11 mouse cellular contexts compared by ENCODE assay signal in the genomic region with DNA sequence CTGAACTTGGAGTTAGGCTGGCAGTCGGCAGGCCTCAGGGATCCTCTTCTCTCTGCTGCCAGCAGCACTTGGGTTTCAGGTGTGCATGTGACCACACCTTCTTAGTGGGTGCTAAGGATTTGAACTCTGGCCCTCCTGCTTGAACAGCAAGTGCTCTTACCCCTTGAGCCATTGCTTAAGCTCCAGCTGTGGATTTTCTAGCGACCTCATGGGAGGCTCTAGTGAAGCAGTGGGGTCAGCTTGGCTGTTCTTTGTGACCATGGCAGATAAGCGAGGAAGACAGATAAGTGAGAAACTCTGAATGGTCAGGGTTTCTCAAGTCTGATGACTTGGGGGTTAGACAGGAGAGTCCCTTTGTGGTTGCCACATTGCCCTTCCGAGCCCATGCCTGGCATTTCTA. TPM values are rescaled to one million over a fixed set of nuclear protein-coding genes. Genes with fewer than 3 reads are reported as not detected.
A peak's percentile ranks its signal among the peaks of the same experiment; 100 is the strongest.
DNase-seq lines count a peak whose midpoint lies in the region; ATAC-seq and TF ChIP-seq lines count a peak whose summit lies in the region.
"Had no signal": no experiment of that assay in that cellular context is flagged by ENCODE, and none has a peak within 500 bp of the region (broad histone marks: within the 10 kb centered on the region; RNA-seq: fewer than 3 reads in every experiment).

No protein-coding gene starts in this region.

- H3K27ac ChIP-seq in heart, embryonic 12.5 days (ENCODE audit: poor library complexity, severe bottlenecking), result peak overlapping the region; percentile 84
- H3K27ac ChIP-seq in heart, adult 2 months, result no peak overlapping the region; the same call in 1 of the 2 replicates
- H3K27ac ChIP-seq in lung, embryonic 15.5 days, result peak overlapping the region; percentile 76
- peak overlapping the region; percentile 88 for H3K27ac ChIP-seq in embryonic fibroblast, embryonic 13.5 days (ENCODE audit: insufficient read depth, low read length)
- H3K27ac ChIP-seq in stomach, embryonic 15.5 days, result 0 out of 2 replicates have a peak overlapping the region, but pooled peaks have one; percentile 21
- no peak overlapping the region for H3K27ac ChIP-seq in forebrain, postnatal 0 days (ENCODE audit: low read depth, low read length)
- H3K27ac ChIP-seq: forebrain, embryonic 12.5 days; midbrain, embryonic 13.5 days had no signal

- no peaks in the 10 kb centered on the region for H3K9me3 ChIP-seq in heart, embryonic 12.5 days (replicated peaks)
- no peaks in the 10 kb centered on the region for H3K9me3 ChIP-seq in lung, embryonic 15.5 days
- no peaks in the 10 kb centered on the region for H3K9me3 ChIP-seq in stomach, embryonic 15.5 days
- H3K9me3 ChIP-seq in forebrain, postnatal 0 days (ENCODE audit: low read length), result no peaks in the 10 kb centered on the region
- H3K9me3 ChIP-seq: forebrain, embryonic 12.5 days; midbrain, embryonic 13.5 days had no signal

- peaks cover 5% of the 10 kb centered on the region for H3K79me2 ChIP-seq in heart, adult 2 months (replicated peaks; ENCODE audit: control insufficient read depth, insufficient read depth, low read length)

- intact Hi-C loops in heart, adult 2 months (cut with DNase I), result no loop called here

- H3K4me3 ChIP-seq in heart, embryonic 12.5 days, result no peak overlapping the region
- no peak overlapping the region for H3K4me3 ChIP-seq in heart, adult 2 months
- no peak overlapping the region for H3K4me3 ChIP-seq in lung, embryonic 15.5 days
- H3K4me3 ChIP-seq in embryonic fibroblast, embryonic 13.5 days (ENCODE audit: insufficient read depth, low read length), result no peak overlapping the region
- H3K4me3 ChIP-seq in stomach, embryonic 15.5 days (replicated peaks), result no peak overlapping the region
- no peak overlapping the region for H3K4me3 ChIP-seq in forebrain, postnatal 0 days (ENCODE audit: low read depth, low read length)
- H3K4me3 ChIP-seq: forebrain, embryonic 12.5 days; midbrain, embryonic 13.5 days had no signal

- DNase-seq in heart, adult 2 months, result no peak
- no peak for DNase-seq in lung, postnatal 25 days (ENCODE audit: low spot score)
- no peak for DNase-seq in forebrain, postnatal 0 days
- DNase-seq: cerebellum, adult 8-10 months; kidney, adult 18-20 months had no signal

- no peak for TF ChIP-seq CTCF in heart, adult 2 months (IDR thresholded peaks at IDR 0.05)
- TF ChIP-seq CTCF in embryonic fibroblast, embryonic 13.5 days (IDR thresholded peaks at IDR 0.05; ENCODE audit: borderline replicate concordance, insufficient read depth, low read length), result no peak
- TF ChIP-seq CTCF in forebrain, postnatal 0 days (IDR thresholded peaks at IDR 0.05; ENCODE audit: low read depth), result no peak

- no peak overlapping the region for H3K4me2 ChIP-seq in heart, embryonic 12.5 days
- no peak overlapping the region for H3K4me2 ChIP-seq in lung, embryonic 15.5 days
- no peak overlapping the region for H3K4me2 ChIP-seq in stomach, embryonic 15.5 days
- no peak overlapping the region for H3K4me2 ChIP-seq in forebrain, postnatal 0 days (ENCODE audit: low read depth)
- H3K4me2 ChIP-seq: forebrain, embryonic 12.5 days; midbrain, embryonic 13.5 days had no signal

- H3K36me3 ChIP-seq in heart, embryonic 12.5 days, result peaks cover 15% of the 10 kb centered on the region
- H3K36me3 ChIP-seq in heart, adult 2 months (ENCODE audit: control insufficient read depth, insufficient read depth, low read length), result peaks cover 14% of the 10 kb centered on the region
- H3K36me3 ChIP-seq in lung, embryonic 15.5 days, result no peaks in the 10 kb centered on the region
- no peaks in the 10 kb centered on the region for H3K36me3 ChIP-seq in stomach, embryonic 15.5 days
- H3K36me3 ChIP-seq in forebrain, postnatal 0 days (ENCODE audit: insufficient read depth), result no peaks in the 10 kb centered on the region
- H3K36me3 ChIP-seq: forebrain, embryonic 12.5 days had no signal

- no peak for ATAC-seq in heart, embryonic 12.5 days (ENCODE audit: insufficient number of reproducible peaks, low FRiP score)
- ATAC-seq in lung, embryonic 15.5 days (ENCODE audit: borderline replicate concordance, extremely low read depth, low FRiP score, low TSS enrichment), result no peak
- ATAC-seq in stomach, embryonic 15.5 days (ENCODE audit: insufficient read depth, low FRiP score, low read depth), result no peak
- no peak for ATAC-seq in forebrain, postnatal 0 days
- ATAC-seq: midbrain, embryonic 13.5 days had no signal

- H3K4me1 ChIP-seq in heart, embryonic 12.5 days (replicated peaks), result peaks cover 71% of the 10 kb centered on the region
- peaks cover 22% of the 10 kb centered on the region for H3K4me1 ChIP-seq in heart, adult 2 months (ENCODE audit: control insufficient read depth, insufficient read depth, low read length)
- peaks cover 35% of the 10 kb centered on the region for H3K4me1 ChIP-seq in lung, embryonic 15.5 days
- H3K4me1 ChIP-seq in embryonic fibroblast, embryonic 13.5 days (ENCODE audit: control insufficient read depth, insufficient read depth, low read length), result peaks cover 46% of the 10 kb centered on the region
- H3K4me1 ChIP-seq in stomach, embryonic 15.5 days, result peaks cover 14% of the 10 kb centered on the region; the same call in 1 of the 2 replicates
- no peaks in the 10 kb centered on the region for H3K4me1 ChIP-seq in forebrain, postnatal 0 days (ENCODE audit: insufficient read depth)
- H3K4me1 ChIP-seq: midbrain, embryonic 13.5 days had no signal

- no peak for TF ChIP-seq POLR2A in heart, adult 2 months (IDR thresholded peaks at IDR 0.05; ENCODE audit: insufficient read depth, low read depth, low read length)
- TF ChIP-seq POLR2A in embryonic fibroblast, embryonic 13.5 days (IDR thresholded peaks at IDR 0.05; ENCODE audit: low read depth, low read length), result no peak

- H3K9ac ChIP-seq in heart, embryonic 12.5 days, result no peak overlapping the region
- H3K9ac ChIP-seq in heart, adult 2 months (ENCODE audit: low read depth, low read length), result no peak overlapping the region
- H3K9ac ChIP-seq in lung, embryonic 15.5 days, result no peak overlapping the region
- no peak overlapping the region for H3K9ac ChIP-seq in stomach, embryonic 15.5 days
- no peak overlapping the region for H3K9ac ChIP-seq in forebrain, postnatal 0 days
- H3K9ac ChIP-seq: forebrain, embryonic 12.5 days; midbrain, embryonic 13.5 days had no signal

- H3K27me3 ChIP-seq in heart, embryonic 12.5 days (replicated peaks), result no peaks in the 10 kb centered on the region
- no peaks in the 10 kb centered on the region for H3K27me3 ChIP-seq in heart, adult 2 months (ENCODE audit: control insufficient read depth, insufficient read depth, low read length)
- H3K27me3 ChIP-seq in lung, embryonic 15.5 days, result no peaks in the 10 kb centered on the region
- no peaks in the 10 kb centered on the region for H3K27me3 ChIP-seq in stomach, embryonic 15.5 days (replicated peaks)
- H3K27me3 ChIP-seq in forebrain, postnatal 0 days (ENCODE audit: insufficient read depth, low read length), result no peaks in the 10 kb centered on the region
- H3K27me3 ChIP-seq: forebrain, embryonic 12.5 days; midbrain, embryonic 13.5 days had no signal

- WGBS in heart, embryonic 12.5 days, result 41% methylated on average over 4 of the region's 4 CpGs
- WGBS in heart, adult 2 months, result 73% methylated on average over 4 of the region's 4 CpGs
- WGBS in lung, embryonic 15.5 days, result 64% methylated on average over 4 of the region's 4 CpGs
- 82% methylated on average over 4 of the region's 4 CpGs for WGBS in stomach, embryonic 15.5 days
- 92% methylated on average over 4 of the region's 4 CpGs for WGBS in forebrain, postnatal 0 days

- TF ChIP-seq EP300 in heart, adult 2 months (IDR thresholded peaks at IDR 0.05; ENCODE audit: insufficient read depth, low read depth, low read length), result no peak

RNA-seq across cellular contexts. Expression of a gene that starts 55.4 kb away (rescaled TPM):
- polyA plus RNA-seq in heart, embryonic 12.5 days (2016; fragmentation: Nextera tagmentation; extraction: Ambion mirVana), result 19.9 and 20.9 TPM in 2 replicates
- total RNA-seq in heart, adult 2 months (2021), result 10 to 100 TPM; 11.4 to 14.0 TPM
- polyA plus RNA-seq in heart, adult 2 months (2012; rRNA removed), result 9.8 and 12.7 TPM in 2 replicates
- 14.5 and 14.7 TPM in 2 replicates for polyA plus RNA-seq in lung, embryonic 15.5 days (2015; fragmentation: Nextera tagmentation; extraction: Ambion mirVana)
- 25.8 and 29.5 TPM in 2 replicates for polyA plus RNA-seq in embryonic fibroblast, embryonic 13.5 days (2011; ENCODE audit: insufficient read length, low read depth, missing spikeins)
- polyA plus RNA-seq in stomach, embryonic 15.5 days (2015; fragmentation: Nextera tagmentation; extraction: Ambion mirVana), result 13.6 and 13.8 TPM in 2 replicates
- 7.1 TPM in 2 replicates for total RNA-seq in forebrain, postnatal 0 days (2014; rRNA removed)
- polyA plus RNA-seq in forebrain, postnatal 0 days (2015; fragmentation: Nextera tagmentation; extraction: Ambion mirVana), result 3.0 and 3.3 TPM in 2 replicates

Comparison
In these comparisons a context has a peak if more than half of its experiments do, and no peak if none do; other contexts are left out.
1. H3K27ac ChIP-seq: peak in heart, embryonic 12.5 days (single experiment), lung, embryonic 15.5 days (single experiment), embryonic fibroblast, embryonic 13.5 days (single experiment) and stomach, embryonic 15.5 days (single experiment); none in heart, adult 2 months (single experiment) and forebrain, postnatal 0 days (single experiment).